ENCODE assay signal across 13 mouse cellular contexts in genomic region chr5:128684192-128684591, GRCm38 (mm10). TPM values are rescaled to one million over a fixed set of nuclear protein-coding genes. Genes with fewer than 3 reads are reported as not detected.
DNase-seq lines count a peak whose midpoint lies in the region; ATAC-seq lines count a peak whose summit lies in the region.
"Had no signal": no experiment of that assay in that cellular context is flagged by ENCODE, and none has a peak within 500 bp of the region (broad histone marks: within the 10 kb centered on the region; RNA-seq: fewer than 3 reads in every experiment).

No protein-coding gene starts in this region.

- WGBS in forebrain, embryonic 11.5 days = 6% methylated on average over 10 of the region's 10 CpGs
- 5% methylated on average over 10 of the region's 10 CpGs for WGBS in hindbrain, embryonic 15.5 days
- WGBS in neural tube, embryonic 12.5 days = 4% methylated on average over 10 of the region's 10 CpGs

- H3K27ac ChIP-seq in forebrain, embryonic 11.5 days (ENCODE audit: low read depth, low read length) = no peak overlapping the region
- no peak overlapping the region; the same call in 1 of the 2 replicates for H3K27ac ChIP-seq in hindbrain, embryonic 15.5 days (replicated peaks)
- no peak overlapping the region for H3K27ac ChIP-seq in neural tube, embryonic 12.5 days

- H3K9ac ChIP-seq in forebrain, embryonic 11.5 days (ENCODE audit: low read length) = no peak overlapping the region
- no peak overlapping the region for H3K9ac ChIP-seq in hindbrain, embryonic 15.5 days
- H3K9ac ChIP-seq in neural tube, embryonic 12.5 days = no peak overlapping the region

- peak; percentile 30 for DNase-seq in kidney, postnatal 10 days
- DNase-seq in kidney, adult 9 months = no peak
- no peak for DNase-seq in forebrain, embryonic 11.5 days (ENCODE audit: low spot score)
- DNase-seq in gastrocnemius, postnatal 10 days = no peak
- DNase-seq in MN1 (ENCODE audit: low spot score) = no peak
- no peak for DNase-seq in gastrocnemius, postnatal 25 days
- DNase-seq: right cerebral cortex, postnatal 14 days; thymus, postnatal 25 days had no signal

- no peaks in the 10 kb centered on the region for H3K4me1 ChIP-seq in forebrain, embryonic 11.5 days (replicated peaks; ENCODE audit: control insufficient read depth, insufficient read depth, low read length)
- peaks cover 13% of the 10 kb centered on the region; the same call in 1 of the 2 replicates for H3K4me1 ChIP-seq in hindbrain, embryonic 15.5 days (replicated peaks)
- peaks cover 4% of the 10 kb centered on the region for H3K4me1 ChIP-seq in neural tube, embryonic 12.5 days

- no peak overlapping the region for H3K4me3 ChIP-seq in forebrain, embryonic 11.5 days (ENCODE audit: low read depth, low read length)
- H3K4me3 ChIP-seq in hindbrain, embryonic 15.5 days = no peak overlapping the region
- H3K4me3 ChIP-seq in neural tube, embryonic 12.5 days = no peak overlapping the region
- H3K4me3 ChIP-seq: erythroblast, embryonic 14.5 days had no signal

- no peaks in the 10 kb centered on the region for H3K27me3 ChIP-seq in forebrain, embryonic 11.5 days (ENCODE audit: control insufficient read depth, insufficient read depth, low read length)
- no peaks in the 10 kb centered on the region for H3K27me3 ChIP-seq in hindbrain, embryonic 15.5 days
- H3K27me3 ChIP-seq in neural tube, embryonic 12.5 days (replicated peaks) = no peaks in the 10 kb centered on the region

- ATAC-seq in forebrain, embryonic 11.5 days (replicated peaks; ENCODE audit: low FRiP score) = peak; percentile 63
- no peak for ATAC-seq in hindbrain, embryonic 15.5 days (ENCODE audit: low FRiP score, low read depth)
- 0 out of 2 replicates have a peak, but pooled peaks have one; percentile 48 for ATAC-seq in neural tube, embryonic 12.5 days (ENCODE audit: low FRiP score, low read depth)
- ATAC-seq: activated CD4-positive, CD25-positive, alpha-beta regulatory T cell, adult 4 months had no signal

- H3K36me3 ChIP-seq in forebrain, embryonic 11.5 days (ENCODE audit: control insufficient read depth, insufficient read depth, low read length) = no peaks in the 10 kb centered on the region
- no peaks in the 10 kb centered on the region for H3K36me3 ChIP-seq in hindbrain, embryonic 15.5 days
- no peaks in the 10 kb centered on the region for H3K36me3 ChIP-seq in neural tube, embryonic 12.5 days

- H3K9me3 ChIP-seq in forebrain, embryonic 11.5 days (ENCODE audit: control insufficient read depth, low read length) = peaks cover 6% of the 10 kb centered on the region; the same call in 1 of the 2 replicates
- no peaks in the 10 kb centered on the region for H3K9me3 ChIP-seq in hindbrain, embryonic 15.5 days
- H3K9me3 ChIP-seq in neural tube, embryonic 12.5 days = peaks cover 16% of the 10 kb centered on the region; the same call in 1 of the 2 replicates

- H3K4me2 ChIP-seq in forebrain, embryonic 11.5 days (ENCODE audit: low read depth, low read length, severe bottlenecking) = peak overlapping the region; percentile 20; the same call in 1 of the 2 replicates
- peak overlapping the region; percentile 34 for H3K4me2 ChIP-seq in hindbrain, embryonic 15.5 days
- peak overlapping the region; percentile 44 for H3K4me2 ChIP-seq in neural tube, embryonic 12.5 days (replicated peaks)

RNA-seq across cellular contexts. Expression of gene Piwil1, which starts 18.1 kb away (rescaled TPM):
- not detected in 2 replicates for polyA plus RNA-seq in forebrain, embryonic 11.5 days (2014; fragmentation: Nextera tagmentation; extraction: Ambion mirVana)
- polyA plus RNA-seq in hindbrain, embryonic 15.5 days (2015; fragmentation: Nextera tagmentation; extraction: Ambion mirVana) = 0.32 and 0.39 TPM in 2 replicates
- 0.18 TPM in 1 of 2 replicates, not detected in the other for polyA plus RNA-seq in neural tube, embryonic 12.5 days (2016; fragmentation: Nextera tagmentation; extraction: Ambion mirVana)
- under 1 TPM; 0.11 to 0.16 TPM for total RNA-seq in gastrocnemius, postnatal 10 days (2021)
- total RNA-seq in gastrocnemius, postnatal 25 days (2021) = not detected
- polyA plus RNA-seq: erythroblast, embryonic 14.5 days; heart, embryonic 14.5 days had no signal
